Mouse (Mus musculus) cortical plate, adult 2 months (tissue): ENCODE measurements around the gene Tnn. TPM values are rescaled to one million over a fixed set of nuclear protein-coding genes. Genes with fewer than 3 reads are reported as not detected.
A peak's percentile ranks its signal among the peaks of the same experiment; 100 is the strongest.

ENCODE experiments used
- H3K27ac ChIP-seq: fragments of 200-500 bp; 2 replicates; pipeline ENCODE4 v1.5.1; 2012; ENCODE audit warnings: low read length, control low read depth, inconsistent platforms; ENCODE audit not compliant: insufficient read depth
- H3K4me1 ChIP-seq: fragments of 200-500 bp; 2 replicates; pipeline ENCODE4 v1.6.1; 2011; ENCODE audit warnings: low read length; ENCODE audit not compliant: control insufficient read depth, insufficient read depth
- H3K4me3 ChIP-seq: fragments of 200-500 bp; 2 replicates; pipeline ENCODE4 v1.5.1; 2011; ENCODE audit warnings: mild to moderate bottlenecking, low read length, control low read depth; ENCODE audit not compliant: insufficient read depth
- CTCF ChIP-seq: fragments of 200-500 bp; IDR thresholded peaks from 2 replicates; pipeline ENCODE4 v1.5.1; 2011; ENCODE audit warnings: mild to moderate bottlenecking, control low read depth, low read length; ENCODE audit not compliant: insufficient read depth; ENCODE audit errors: extremely low read depth
- POLR2A ChIP-seq: fragments of 200-500 bp; IDR thresholded peaks from 2 replicates; pipeline ENCODE4 v1.6.1; 2011; ENCODE audit warnings: mild to moderate bottlenecking, low read length, control low read depth; ENCODE audit not compliant: insufficient read depth; ENCODE audit errors: extremely low read depth
- polyA plus RNA-seq: library from polyadenylated mRNA; depleted of rRNA; stranded (reverse); fragments of >200 nt; gene quantifications from 2 replicates; pipeline ENCODE4 v1.2.3, GENCODE M21; 2012; rRNA removed

Tnn gene
- 0.06 and 0.23 TPM in 2 replicates for polyA plus RNA-seq

- TF ChIP-seq CTCF = no peak
- TF ChIP-seq POLR2A = no peak
- Histone ChIP-seq H3K4me3 (no peak within 1 kb of the TSS), H3K4me1 (no peaks in the 10 kb centered on the region), H3K27ac (no peak within 1 kb of the TSS)
Observed at GRCm38 (mm10) chr1:160153480-160153879, at the start of gene Tnn. Gene Tnn, minus strand, starts transcription at chr1:160153580.

DNA sequence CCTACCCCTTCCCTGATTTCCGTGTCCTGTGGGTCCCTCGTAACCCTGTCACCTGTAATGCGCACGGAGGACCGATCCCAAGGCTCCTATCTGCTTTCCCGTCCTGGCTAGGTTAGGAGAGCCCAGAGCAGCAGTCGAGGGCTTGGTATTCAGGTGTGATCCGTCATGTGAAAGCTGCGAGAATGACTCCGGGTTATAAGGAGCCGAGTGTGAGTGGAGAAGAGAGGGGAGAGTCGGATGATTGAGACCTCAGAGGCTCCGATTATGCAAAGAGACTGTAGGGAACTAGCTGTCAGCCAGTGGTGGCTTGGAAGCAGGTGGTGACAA lies 41.9 kb upstream of the Tnn start:
- Histone ChIP-seq H3K4me1 (0 out of 2 replicates have a peak, but pooled peaks cover 1% of the 10 kb centered on the region), H3K27ac (0 out of 2 replicates have a peak overlapping the region, but pooled peaks have one; percentile 30), H3K4me3 (peak overlapping the region; percentile 89)
- TF ChIP-seq CTCF = no peak
- TF ChIP-seq POLR2A = no peak

GRCm38 (mm10) chr1:160194529-160195336 lies 41.4 kb upstream of the Tnn start, which contains the start of gene Mrps14:
Gene Mrps14, plus strand, starts transcription at chr1:160195215.
- Histone ChIP-seq H3K4me3 (peak within 1 kb of the TSS; percentile 89), H3K27ac (0 out of 2 replicates have a peak within 1 kb of the TSS, but pooled peaks have one; percentile 30), H3K4me1 (0 out of 2 replicates have a peak, but pooled peaks cover 1% of the 10 kb centered on the region)
- TF ChIP-seq CTCF (peak; percentile 73), POLR2A (peak; percentile 71; the same call in 1 of the 2 replicates)

DNA sequence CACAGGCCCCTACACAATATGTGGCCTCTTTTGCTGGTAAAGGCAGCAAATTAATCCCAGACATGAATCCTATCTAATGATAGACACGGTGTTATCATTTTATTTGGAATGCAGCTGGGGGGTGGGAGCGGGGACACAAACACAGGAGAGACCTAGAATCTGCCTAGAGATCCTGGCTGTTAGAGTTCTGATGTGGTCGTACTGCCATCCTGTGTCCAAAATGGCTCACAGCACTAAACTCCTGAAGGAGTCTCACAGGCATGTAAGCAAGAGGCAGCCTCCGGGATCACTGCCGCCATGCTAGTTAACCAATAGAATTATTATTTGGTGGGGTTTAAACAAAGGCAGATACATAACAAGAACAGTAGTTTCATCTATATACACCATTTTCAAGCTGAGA lies 31.1 kb upstream of the Tnn start:
- TF ChIP-seq CTCF = peak; percentile 90
- no peak for TF ChIP-seq POLR2A
- Histone ChIP-seq H3K4me3 (no peak overlapping the region), H3K27ac (no peak overlapping the region), H3K4me1 (no peaks in the 10 kb centered on the region)

- no peak overlapping the region for H3K4me3 ChIP-seq
- no peak overlapping the region for H3K27ac ChIP-seq
- TF ChIP-seq CTCF (no peak), POLR2A (no peak)
Observed at GRCm38 (mm10) chr1:160181216-160181615, 27.8 kb upstream of the Tnn start.

GRCm38 (mm10) chr1:160176903-160177302 lies 23.5 kb upstream of the Tnn start:
- H3K4me3 ChIP-seq = no peak overlapping the region
- TF ChIP-seq POLR2A = no peak
- no peak for TF ChIP-seq CTCF
- H3K4me1 ChIP-seq = no peaks in the 10 kb centered on the region
- no peak overlapping the region for H3K27ac ChIP-seq

More at GRCm38 (mm10) chr1:160181216-160181615, 27.8 kb upstream of the Tnn start:
- H3K4me1 ChIP-seq = no peaks in the 10 kb centered on the region

- no peak overlapping the region for H3K27ac ChIP-seq
- TF ChIP-seq CTCF (no peak), POLR2A (no peak)
- H3K4me1 ChIP-seq = no peaks in the 10 kb centered on the region
- H3K4me3 ChIP-seq = no peak overlapping the region
Observed at GRCm38 (mm10) chr1:160166600-160166999, 13.2 kb upstream of the Tnn start.

GRCm38 (mm10) chr1:160158190-160158589 lies 4.8 kb upstream of the Tnn start:
- no peak overlapping the region for H3K4me3 ChIP-seq
- H3K27ac ChIP-seq = no peak overlapping the region
- no peaks in the 10 kb centered on the region for H3K4me1 ChIP-seq
- no peak for TF ChIP-seq POLR2A
- TF ChIP-seq CTCF = no peak

DNA sequence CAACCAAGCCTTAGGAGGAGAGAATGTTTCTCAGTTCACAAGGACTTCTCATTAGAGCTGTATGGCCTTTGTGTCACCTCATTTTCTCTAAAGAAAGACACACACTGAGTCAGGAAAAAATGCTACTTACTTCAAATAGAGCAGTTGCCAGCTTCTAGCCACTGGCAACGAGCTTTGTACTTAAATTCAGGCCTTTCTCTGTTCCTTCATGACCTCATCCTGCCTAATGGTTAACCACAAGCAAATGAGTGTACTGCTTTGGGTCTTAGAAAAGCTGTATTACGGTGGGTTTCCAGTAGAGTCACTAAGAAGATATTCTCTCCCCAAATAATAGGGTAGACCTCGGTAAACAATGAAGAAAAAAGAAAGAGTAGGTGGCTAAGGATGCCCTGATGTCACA lies 2.7 kb downstream of the Tnn start:
- Histone ChIP-seq H3K4me1 (no peaks in the 10 kb centered on the region), H3K27ac (no peak overlapping the region), H3K4me3 (no peak overlapping the region)
- no peak for TF ChIP-seq POLR2A
- TF ChIP-seq CTCF = no peak
